32 mouse cellular contexts compared by ENCODE assay signal in genomic region chr6:129422311-129422710, GRCm38 (mm10). TPM values are rescaled to one million over a fixed set of nuclear protein-coding genes. Genes with fewer than 3 reads are reported as not detected.
"Had no signal": no experiment of that assay in that cellular context is flagged by ENCODE, and none has a peak within 500 bp of the region (broad histone marks: within the 10 kb centered on the region; RNA-seq: fewer than 3 reads in every experiment).

No protein-coding gene starts in this region.

- H3K4me1 ChIP-seq: hindbrain, embryonic 10.5 days had no signal

- H3K36me3 ChIP-seq: heart, embryonic 12.5 days; heart, embryonic 13.5 days; heart, embryonic 15.5 days; hindbrain, embryonic 10.5 days; hindbrain, embryonic 12.5 days; hindbrain, embryonic 13.5 days; hindbrain, embryonic 15.5 days; intestine, embryonic 15.5 days; kidney, embryonic 15.5 days had no signal

- H3K4me2 ChIP-seq: heart, embryonic 11.5 days; heart, embryonic 12.5 days; hindbrain, embryonic 12.5 days; hindbrain, embryonic 13.5 days; hindbrain, embryonic 14.5 days; hindbrain, embryonic 15.5 days; intestine, embryonic 15.5 days; kidney, embryonic 15.5 days had no signal

- H3K9ac ChIP-seq: heart, embryonic 12.5 days; heart, embryonic 13.5 days; heart, embryonic 15.5 days; hindbrain, embryonic 12.5 days; hindbrain, embryonic 13.5 days; hindbrain, embryonic 14.5 days; hindbrain, embryonic 15.5 days; intestine, embryonic 15.5 days; kidney, embryonic 15.5 days had no signal

- H3K4me3 ChIP-seq: heart, embryonic 12.5 days; heart, embryonic 13.5 days; heart, embryonic 15.5 days; hindbrain, embryonic 10.5 days; hindbrain, embryonic 12.5 days; hindbrain, embryonic 13.5 days; hindbrain, embryonic 15.5 days; intestine, embryonic 15.5 days; kidney, embryonic 15.5 days; layer of hippocampus, adult 2 months; left cerebral cortex, adult 2 months had no signal

- H3K9me3 ChIP-seq: heart, embryonic 12.5 days; heart, embryonic 13.5 days; heart, embryonic 15.5 days; hindbrain, embryonic 10.5 days; hindbrain, embryonic 12.5 days; hindbrain, embryonic 13.5 days; hindbrain, embryonic 15.5 days; intestine, embryonic 15.5 days; kidney, embryonic 15.5 days had no signal

- DNase-seq: heart, postnatal 36 days; kidney, adult 9 months; layer of hippocampus, adult 9-11 months; layer of hippocampus, postnatal 36 days had no signal

- H3K27ac ChIP-seq: hindbrain, embryonic 10.5 days; hindbrain, embryonic 12.5 days; hindbrain, embryonic 15.5 days; hindbrain, postnatal 0 days; layer of hippocampus, adult 2 months; left cerebral cortex, adult 2 months had no signal

- ATAC-seq: inflammation-experienced regulatory T-cells, adult 6 months had no signal

- H3K27me3 ChIP-seq: heart, embryonic 12.5 days; heart, embryonic 13.5 days; heart, embryonic 15.5 days; hindbrain, embryonic 12.5 days; hindbrain, embryonic 13.5 days; hindbrain, embryonic 15.5 days; intestine, embryonic 15.5 days; kidney, embryonic 15.5 days had no signal

RNA-seq across cellular contexts. Expression of gene Clec9a, which starts 13.6 kb away (rescaled TPM):
- total RNA-seq: heart, postnatal 4 days; hindbrain, postnatal 0 days; layer of hippocampus, adult 18-20 months; layer of hippocampus, adult 2 months; layer of hippocampus, adult 8-10 months; layer of hippocampus, postnatal 10 days; layer of hippocampus, postnatal 14 days; layer of hippocampus, postnatal 25 days; layer of hippocampus, postnatal 36 days; left cerebral cortex, adult 18-20 months; left cerebral cortex, adult 2 months had no signal
- polyA plus RNA-seq: inflammation-experienced regulatory T-cells, adult 6 months had no signal

RNA-seq across cellular contexts. Expression of gene Clec1b, which starts 25.2 kb away (rescaled TPM):
- total RNA-seq: layer of hippocampus, adult 18-20 months; layer of hippocampus, adult 2 months; layer of hippocampus, postnatal 25 days; layer of hippocampus, postnatal 36 days; left cerebral cortex, adult 2 months had no signal

RNA-seq across cellular contexts. Expression of gene Clec1a, which starts 29.5 kb away (rescaled TPM):
- polyA plus RNA-seq: inflammation-experienced regulatory T-cells, adult 6 months had no signal

RNA-seq across cellular contexts. Expression of gene Clec12b, which starts 36.6 kb away (rescaled TPM):
- total RNA-seq: heart, postnatal 10 days; hematopoietic stem cell, adult 5-6 weeks; layer of hippocampus, adult 18-20 months; layer of hippocampus, adult 2 months; layer of hippocampus, adult 8-10 months; layer of hippocampus, postnatal 10 days; layer of hippocampus, postnatal 14 days; layer of hippocampus, postnatal 25 days; layer of hippocampus, postnatal 36 days; left cerebral cortex, adult 18-20 months; left cerebral cortex, adult 2 months had no signal
- polyA plus RNA-seq: hindbrain, embryonic 10.5 days; hindbrain, embryonic 11.5 days; hindbrain, embryonic 12.5 days; inflammation-experienced regulatory T-cells, adult 6 months; intestine, embryonic 14.5 days; intestine, embryonic 15.5 days; kidney, embryonic 14.5 days; kidney, embryonic 15.5 days; large intestine, adult 2 months had no signal
